Mouse (Mus musculus) lung, postnatal 36 days (tissue): Measurements from ENCODE around the gene Dnajc6.

Experiments used
- DNase-seq: peaks from one replicate; pipeline ENCODE4 v3.0.0; 2022; ENCODE audit warnings: mixed read lengths

Gene Dnajc6

DNA sequence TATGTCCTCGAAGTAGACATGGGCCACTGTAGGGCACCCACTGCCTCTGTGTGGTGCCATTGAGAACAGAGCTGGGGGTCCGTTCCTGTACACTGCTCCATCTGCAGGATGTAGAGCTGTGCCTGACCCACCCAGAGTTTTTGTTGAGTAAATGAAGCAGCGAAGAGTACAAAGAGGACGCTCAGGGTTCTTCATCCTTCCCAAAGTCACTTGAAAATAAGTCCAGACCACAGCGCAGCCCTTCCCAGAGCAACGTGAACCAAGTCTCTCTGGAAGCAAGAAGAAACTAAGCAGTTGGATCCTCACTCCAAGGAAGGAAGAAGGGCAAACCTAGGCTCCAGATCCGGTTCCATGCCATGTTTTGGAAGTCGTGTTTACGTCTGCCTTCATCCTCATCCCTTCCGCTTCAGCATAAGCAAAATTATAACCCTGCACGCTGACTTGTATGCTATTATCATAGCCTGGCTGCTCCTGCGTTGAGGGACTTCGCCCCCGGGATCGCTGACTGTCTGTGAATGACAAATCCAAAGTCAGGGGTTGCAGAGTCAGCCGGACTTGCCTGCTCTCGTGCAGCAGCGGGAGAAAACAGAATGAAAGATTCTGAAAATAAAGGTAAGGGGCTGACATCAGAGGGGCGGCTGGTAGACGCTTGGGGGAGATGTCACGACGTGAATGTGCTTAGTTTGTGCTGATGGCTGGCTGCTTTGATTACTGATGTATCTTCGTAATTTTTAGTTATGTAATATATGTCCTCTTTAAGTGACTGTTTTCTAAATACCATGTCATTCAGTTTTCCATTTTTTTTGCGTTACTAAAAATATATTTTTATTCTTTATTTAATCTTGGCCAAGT lies 11.3 kb downstream of the Dnajc6 start:
- DNase-seq, result peak; percentile 47

DNA sequence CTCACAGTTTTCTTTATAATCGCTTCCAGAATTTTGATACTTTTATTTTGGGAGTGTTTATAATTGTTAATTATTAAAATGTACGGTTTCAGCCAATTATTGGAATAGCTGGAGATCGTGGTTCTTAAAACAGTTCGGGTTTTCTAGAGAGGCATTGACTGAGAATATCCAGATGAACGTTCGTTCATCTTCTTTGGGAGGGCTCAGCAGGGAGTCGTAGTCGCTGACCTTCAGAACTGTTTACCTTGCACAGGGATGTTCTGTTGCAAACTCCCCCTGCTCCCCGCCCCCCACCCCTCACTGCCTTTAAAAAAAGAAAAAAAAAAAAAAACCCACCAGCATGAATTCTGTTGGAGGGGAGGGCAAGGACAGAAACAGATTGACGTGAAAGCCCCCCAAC lies 12.0 kb downstream of the Dnajc6 start:
- no peak for DNase-seq

DNA sequence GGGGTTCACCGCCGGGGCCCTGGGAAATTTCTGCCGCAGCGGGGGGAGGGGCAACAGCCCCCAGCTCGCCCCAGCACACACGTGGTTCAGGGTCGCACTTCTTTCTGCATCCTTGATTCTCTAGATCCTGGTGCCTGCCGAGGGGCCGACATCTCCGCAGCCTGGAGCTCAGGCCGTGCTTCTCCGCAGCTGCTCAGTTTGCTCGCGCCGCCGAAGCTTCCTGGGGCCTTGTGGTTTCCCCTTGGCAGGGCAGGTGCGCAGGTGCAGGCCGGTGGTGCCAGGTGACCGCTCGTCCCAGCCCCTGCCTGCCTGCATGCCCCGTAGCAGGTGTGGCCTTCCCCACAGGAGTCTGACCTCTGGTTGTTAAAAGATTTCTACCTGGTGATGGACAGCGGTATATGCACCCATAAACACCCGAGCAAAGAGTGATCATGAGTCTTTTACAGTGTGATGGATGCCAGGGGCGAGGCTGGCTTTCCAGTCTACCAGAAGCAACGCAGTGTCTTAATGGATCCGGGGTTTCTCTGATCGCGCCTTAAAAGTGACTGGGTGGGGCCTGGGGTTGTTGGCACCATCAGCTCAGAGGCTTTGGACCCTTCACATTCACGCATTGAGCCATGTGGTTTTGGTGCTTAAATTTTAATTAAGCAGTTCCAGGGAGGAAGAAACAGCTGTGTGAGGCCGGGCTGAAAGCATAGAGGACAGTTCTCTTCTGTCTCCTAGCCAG lies 12.6 kb downstream of the Dnajc6 start:
- no peak for DNase-seq

DNA sequence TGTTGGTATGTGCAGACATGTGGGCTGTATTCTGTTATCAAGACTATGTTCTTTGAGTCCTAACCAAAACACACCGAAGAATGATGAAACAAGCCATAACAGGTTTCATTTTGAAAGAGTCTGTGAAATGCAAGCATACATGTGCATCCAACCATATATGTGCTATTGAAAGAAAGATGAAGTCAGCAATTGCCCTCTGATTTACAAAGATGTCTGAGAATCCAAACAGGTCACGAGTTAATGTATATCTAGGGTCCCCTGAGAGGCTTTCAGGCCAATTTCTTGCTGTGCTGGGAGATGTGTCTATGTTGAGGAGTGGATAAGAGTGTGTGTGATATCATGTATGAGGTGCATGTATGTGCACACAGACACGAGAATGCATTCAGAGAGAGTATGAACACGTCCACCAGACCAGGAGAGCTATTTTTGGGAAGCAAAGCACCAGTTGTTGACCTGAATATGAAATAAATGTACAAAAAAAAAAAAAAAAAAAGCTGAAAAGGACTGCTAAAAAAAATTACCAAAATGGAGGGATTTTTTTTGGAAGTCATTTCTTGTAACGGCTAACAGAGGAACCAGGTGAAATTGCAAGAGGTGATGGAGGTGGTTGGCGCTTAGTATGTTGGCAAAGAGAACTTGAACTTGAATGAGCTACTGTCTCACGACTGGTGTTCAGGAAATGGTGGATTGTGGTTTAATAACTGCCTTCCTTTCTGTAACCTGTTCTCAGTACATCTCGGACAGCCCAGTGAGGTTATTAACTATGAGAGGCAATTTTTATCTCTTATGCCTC lies 13.9 kb downstream of the Dnajc6 start:
- no peak for DNase-seq

DNA sequence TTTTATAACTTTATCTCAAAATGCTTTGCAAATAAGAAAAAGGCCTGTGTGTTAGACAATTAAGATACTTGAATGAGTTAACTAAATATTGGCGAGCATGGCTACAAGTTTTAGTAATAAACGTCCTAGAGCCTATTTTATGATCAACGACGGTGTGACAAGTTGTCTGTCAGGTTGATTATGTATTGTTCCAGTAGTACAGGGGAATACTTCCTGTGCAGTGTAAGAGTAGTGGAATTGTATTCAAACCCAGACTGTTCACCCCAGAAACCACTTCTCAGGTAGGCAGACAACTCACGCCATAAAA lies 14.4 kb downstream of the Dnajc6 start:
- DNase-seq, result no peak

DNA sequence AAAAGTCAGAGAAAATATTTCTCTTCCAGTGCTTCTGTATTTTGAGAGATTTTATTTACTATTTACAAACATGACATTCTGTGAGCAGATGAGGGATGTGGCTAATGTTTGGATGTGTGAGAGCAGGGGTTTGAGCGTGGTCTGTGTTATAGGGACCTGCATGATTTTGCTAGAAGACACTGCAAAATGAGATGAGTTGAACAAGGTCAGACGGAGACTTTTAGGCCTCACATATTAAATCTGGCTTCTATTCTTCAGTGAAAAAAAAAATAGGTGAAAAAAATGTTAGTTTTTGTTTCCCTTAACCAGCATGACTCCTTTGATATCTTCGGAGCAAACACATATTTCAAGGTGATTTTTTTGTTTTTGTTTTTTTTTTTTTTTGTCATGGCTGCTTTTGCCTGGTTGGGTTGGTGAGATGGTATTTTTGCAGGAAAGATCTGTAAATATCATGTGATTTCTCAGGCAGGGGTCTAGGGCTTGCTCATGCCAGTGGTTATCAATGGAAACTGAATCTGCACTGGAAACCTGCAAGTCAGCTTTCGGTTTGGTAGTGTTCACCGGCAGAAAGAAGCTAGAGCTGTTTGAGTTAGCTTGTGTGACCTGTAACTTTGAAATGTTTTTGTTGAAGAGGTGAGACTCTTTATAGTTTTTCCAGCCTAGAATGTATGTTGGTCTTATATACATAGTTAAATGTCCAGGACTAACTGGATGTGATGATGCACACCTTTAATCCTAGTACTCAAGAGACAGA lies 15.5 kb downstream of the Dnajc6 start:
- DNase-seq, result no peak

DNA sequence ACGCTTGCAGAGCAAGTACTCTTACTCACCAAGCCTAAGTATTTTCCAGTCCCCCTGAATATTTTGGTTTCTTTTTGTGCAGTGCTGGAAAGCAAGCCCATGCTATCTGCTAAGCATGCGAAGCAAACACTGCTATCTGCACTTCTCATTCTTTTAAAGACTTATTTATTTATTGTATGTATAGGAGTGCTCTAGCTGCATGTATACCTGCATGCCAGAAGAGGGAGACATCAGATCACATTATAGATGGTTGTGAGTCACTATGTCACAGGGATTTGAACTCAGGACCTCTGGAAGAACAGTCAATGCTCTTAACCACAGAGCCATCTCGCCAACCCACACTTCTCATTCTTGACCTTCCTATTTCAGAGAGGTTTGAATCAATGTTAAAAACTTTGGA lies 16.8 kb downstream of the Dnajc6 start:
- no peak for DNase-seq

DNA sequence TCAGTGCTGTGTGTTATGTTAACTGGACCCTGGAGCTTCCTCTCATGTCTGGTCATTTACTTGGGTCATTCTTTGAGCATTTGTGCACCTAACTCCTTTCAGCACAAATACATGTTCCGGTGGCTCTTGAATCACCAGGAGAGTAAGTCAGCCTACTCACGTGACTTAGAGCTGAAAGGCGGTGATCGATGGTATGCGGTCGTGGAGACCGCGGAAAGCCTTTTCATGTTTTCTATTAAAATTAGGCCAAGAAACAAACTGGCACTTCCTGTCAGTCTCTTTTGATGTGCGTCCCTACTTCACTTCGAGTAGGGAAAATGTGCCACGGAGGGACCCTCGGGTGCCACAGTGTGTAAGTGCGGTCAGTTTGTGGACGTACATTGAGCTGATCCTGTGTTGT lies 19.4 kb downstream of the Dnajc6 start:
- DNase-seq, result no peak

DNA sequence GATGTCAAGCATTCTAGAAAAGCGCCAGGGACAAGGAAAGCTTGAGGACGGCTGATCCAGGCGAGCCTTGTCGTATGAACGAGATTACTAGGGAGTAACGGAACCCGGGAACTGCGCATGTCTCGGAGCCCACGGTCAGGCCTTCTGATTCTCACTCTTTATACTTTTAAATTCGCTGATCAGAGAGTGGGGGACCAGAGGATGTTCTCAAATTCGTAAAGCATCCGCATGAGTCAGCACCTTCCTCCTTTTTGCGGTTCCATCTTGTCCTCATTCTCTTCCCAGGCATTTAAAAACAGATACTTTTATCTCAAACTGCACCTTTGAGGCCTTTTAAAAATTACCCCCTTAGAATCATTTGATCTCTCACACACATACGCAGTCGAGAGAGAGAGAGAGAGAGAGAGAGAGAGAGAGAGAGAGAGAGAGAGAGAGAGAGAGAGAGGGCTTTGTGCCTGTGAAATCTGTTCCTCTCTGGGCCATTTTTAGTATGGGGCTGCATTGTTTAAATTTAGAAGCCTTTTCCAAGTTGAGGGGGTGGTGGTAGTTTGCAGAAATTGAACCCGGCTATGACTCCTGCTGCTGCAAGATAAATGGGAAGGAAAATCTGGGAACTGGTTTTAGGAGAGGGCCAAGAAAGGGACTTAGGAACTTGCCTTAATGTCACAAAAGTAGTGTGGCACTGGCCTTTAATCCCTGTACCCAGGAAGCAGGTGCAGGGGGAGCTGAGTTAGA lies 20.2 kb downstream of the Dnajc6 start:
- DNase-seq, result no peak

DNA sequence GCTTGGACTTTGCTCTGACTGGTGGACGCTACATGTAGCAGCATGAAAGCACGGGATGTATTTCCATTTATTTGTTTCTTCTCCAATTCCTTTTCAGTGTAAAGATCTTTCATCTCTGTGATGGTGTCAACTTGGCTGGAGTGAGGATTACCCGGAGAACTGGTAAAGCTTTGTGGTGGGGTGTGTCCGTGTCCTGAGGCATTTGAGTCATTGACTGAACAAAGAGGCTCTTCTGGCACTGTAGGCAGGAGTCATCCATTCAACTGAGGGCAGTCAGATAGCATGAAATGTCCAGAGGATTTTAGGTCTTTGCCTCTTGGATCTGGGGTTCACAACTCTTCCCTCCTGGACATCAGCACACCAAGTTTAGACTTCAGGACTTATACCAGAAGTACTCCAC lies 35.5 kb downstream of the Dnajc6 start:
- DNase-seq, result no peak

DNA sequence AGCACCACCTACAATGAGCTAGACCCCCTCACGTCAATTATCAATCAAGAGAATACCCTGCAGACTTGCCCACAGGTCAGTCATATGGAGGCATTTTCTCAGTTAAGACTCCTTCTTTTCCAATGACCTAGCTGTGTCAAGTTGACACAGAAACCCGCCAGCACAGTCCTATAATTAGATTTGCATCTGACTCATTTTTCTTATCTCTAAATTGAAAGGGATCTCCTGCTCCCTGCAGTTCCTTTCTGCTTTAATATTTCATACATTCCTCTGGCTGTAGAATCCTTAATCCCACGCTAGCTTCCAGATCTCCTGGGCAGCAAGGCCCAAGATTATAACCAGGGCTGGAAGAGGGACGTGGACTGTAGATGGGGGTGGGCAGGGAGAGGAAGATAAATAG lies 44.1 kb downstream of the Dnajc6 start:
- DNase-seq, result no peak

DNA sequence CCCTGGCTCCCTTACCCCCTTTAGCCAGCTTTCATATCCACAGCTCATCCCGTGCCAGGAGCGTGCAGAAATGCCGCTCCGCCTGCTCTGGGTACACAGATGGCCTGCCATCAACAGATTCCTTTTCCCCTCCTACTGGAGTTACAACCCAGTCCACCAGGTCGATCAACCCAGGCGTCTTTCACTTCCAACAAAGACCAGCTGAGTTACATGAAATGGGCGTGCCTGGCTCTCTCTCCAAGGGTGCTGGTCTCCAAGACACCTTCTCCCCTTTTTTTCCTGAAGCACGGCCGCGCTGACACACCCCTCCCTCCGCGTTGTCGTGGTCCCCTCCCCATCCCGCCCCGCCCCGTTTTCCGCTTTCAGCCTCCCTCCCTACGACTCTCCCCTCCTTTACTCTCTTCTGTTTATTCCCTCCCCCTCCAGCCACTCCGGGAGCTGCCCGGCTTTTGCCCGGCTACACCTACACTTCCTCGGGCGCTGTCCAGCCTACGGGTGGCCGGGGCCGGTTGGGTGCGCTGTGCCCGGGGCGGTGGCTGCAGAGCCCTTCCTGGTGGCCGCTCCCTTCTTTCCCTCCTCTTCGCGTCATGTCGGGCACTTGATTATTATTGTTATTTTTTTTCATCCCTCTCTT lies 53.6 kb downstream of the Dnajc6 start:
- peak; percentile 19 for DNase-seq

DNA sequence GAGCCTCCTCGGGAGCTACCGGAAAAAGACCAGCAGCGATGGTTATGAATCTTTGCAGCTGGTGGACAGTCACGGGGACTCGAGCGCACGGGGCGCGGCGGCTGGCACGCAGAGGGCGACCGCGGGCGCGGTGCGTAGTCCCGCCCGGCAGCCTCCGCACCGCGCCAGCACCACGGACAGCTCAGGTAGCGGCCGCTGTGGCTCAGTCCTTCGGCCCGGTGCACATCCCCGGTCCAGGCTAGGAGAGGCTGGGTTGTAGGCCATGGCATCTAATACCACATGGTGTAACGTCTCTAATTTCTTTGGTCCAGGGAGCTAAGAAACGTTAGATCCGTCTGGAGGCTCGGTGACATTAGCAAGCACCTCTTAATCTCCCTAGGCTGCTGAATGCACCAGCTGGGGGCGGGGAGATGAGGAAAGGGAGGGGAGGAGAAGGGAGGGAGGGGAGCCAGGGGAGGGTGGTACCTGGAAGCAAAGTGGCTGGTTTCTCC lies 54.3 kb downstream of the Dnajc6 start:
- DNase-seq, result peak; percentile 19

DNA sequence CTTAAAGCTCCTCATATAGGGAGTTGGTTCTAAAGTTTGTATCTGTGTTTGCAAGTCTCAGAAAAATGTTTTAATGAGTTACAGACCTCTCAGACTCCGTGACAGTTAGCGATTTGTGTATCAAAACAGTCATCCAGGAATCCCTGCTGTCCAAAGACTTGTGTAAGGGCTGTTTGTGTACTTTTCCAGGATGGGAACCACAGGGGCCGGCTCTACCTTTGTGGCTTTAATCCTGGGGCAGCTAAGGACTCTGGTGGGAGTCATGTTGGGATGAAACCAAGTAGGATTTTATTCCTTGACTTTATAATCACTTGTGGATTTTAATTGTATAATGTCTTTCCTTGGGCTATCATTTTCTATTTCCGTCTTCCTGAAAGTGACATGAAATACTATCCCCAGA lies 55.0 kb downstream of the Dnajc6 start:
- DNase-seq, result no peak

DNA sequence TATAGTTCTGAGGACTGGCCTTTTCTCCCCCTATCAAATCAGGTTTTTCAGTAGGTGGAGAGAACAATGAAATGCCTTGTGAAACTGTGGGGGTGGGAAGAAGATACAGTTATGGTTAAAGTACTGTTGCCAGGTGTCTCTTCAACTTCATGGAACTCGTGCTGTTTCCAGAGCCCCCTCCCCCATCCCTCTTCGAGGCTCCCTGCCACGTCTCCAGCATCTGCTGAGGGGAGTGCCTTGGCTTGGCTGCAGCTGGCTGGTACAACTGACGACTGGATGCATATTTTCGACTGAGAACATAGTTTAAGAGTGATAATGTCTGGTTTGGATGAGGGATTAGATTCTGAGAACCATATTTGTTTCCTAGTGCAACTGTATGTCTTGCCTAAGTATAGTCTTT lies 55.9 kb downstream of the Dnajc6 start:
- DNase-seq, result peak; percentile 4

DNA sequence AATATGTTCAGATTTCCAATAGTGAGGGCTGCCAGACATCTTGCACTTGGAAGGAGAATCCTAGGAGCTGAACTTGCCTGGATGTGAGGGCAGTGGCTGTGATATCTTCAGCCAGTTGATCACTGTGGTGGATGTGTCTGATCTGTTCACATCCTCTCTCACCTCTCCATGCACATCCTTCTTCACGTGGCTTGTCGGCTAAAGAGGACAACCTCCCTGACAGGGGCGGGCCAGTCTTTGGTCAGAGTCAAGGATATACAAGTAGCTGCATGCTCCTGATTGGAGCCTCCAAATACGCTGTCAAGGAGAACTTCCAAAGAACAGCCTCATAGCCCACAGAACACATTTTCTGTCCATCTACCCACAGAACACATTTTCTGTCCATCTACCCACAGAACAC lies 58.6 kb downstream of the Dnajc6 start:
- no peak for DNase-seq

DNA sequence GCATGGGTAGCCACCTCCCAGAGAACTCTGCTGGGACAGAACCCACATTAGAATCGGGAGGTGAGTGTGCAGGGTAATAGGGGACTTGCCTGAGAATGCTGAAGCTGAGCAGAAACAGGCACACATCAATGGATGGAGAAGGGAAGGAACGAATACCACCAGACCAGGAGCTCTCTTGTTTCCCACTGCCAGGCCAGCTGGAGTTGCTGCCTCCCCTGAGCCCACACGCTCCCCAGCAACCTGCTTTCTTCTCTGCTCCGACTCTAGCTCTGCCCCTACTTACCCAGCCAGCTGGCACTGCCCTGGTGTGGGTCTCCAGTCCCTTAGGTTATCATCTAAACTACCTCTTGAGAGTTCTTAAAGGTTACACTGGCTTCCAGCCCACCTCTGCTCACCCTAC lies 63.7 kb downstream of the Dnajc6 start:
- no peak for DNase-seq

DNA sequence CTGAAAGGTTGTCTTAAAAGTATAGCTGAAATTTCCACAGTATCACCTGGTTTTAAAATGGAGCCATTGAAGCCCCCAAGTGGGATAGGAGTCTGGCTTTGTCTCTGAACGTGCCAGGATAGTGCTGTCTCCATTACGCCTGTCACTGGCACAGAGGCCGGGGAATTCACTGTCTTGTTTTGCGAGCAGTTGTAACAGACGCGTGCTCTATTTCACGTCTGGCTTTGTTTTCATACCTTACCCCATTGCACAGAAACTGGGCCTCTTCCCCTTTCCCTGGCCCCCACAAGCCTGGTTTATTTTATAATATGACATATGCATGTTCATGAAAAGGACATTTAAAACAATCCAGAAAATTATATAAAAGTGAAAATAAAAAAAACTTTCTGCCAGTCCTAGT lies 66.4 kb downstream of the Dnajc6 start:
- no peak for DNase-seq

DNA sequence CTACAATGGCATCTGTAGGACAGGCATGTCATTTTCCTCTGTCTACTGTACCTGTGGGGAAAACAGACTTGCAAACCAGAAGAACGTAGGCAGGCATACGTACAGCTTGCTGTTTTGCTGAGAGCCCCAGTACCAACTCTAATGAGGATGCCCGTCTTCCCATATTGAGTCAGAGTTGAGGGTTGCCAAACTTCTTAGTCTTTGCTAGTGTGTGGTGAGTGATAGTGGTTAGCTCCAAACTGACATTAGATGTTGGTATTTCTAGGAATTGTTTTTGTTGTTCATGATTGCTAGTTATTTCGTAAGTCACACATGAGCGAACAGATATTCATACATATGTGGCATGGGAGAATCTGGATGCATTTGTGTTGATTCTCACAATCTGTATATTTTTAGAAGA lies 67.2 kb downstream of the Dnajc6 start:
- no peak for DNase-seq

DNA sequence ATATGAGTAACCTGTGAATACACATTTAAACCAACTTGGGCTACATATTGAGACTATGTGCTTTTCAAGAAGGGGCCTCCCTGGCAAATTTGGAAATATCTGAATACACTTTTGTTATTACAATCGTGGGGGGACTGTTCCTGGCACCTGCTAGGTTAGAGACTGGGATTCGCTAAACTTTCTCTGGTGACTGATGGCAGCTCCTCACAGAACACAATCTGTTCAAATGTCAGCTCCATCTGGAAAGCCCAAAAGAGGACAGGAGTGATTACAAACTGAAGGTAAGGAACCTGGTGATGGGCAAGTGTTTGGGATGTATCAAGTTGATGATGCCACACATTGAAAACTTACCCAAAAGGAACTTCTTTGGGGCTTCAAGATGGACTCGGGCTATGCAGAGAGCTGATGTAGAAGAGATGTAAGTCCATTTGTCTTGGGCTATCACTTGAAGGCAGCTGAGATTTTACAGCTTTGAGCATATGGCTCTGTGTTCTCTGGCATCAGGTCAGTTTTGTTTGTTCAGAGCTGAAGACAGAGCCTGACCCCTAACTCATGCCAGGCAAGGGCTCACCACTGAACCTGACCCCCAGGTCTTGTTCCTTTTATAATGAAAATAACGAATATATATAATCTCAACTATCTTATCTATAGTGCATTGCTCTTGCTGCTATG lies 68.4 kb downstream of the Dnajc6 start:
- no peak for DNase-seq

DNA sequence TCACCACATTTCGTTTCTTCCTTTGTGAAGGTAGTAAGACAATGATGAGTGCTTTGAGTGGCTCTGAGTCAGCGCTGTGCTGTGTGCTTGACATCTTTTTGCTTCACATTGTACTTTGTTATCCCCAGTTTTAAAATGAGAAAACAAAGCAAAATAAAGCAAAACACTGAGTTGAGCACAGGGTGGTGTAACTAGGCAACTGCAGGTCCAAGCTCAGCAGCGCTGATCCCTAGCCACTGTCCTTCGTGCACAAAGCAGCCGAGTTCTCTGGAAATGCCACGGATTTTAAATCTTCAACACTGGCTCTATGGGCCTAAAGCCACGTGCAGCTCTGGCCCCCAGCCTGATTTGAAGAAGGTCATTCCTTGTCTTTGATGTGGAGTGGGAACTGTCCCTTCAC lies 72.6 kb downstream of the Dnajc6 start:
- DNase-seq, result no peak
